ENCODE assay signal across 28 mouse cellular contexts in genomic region chr3:6757562-6757961, GRCm38 (mm10).
"Had no signal": no experiment of that assay in that cellular context is flagged by ENCODE, and none has a peak within 500 bp of the region (broad histone marks: within the 10 kb centered on the region; RNA-seq: fewer than 3 reads in every experiment).

No protein-coding gene starts in this region.

- H3K27ac ChIP-seq: embryonic facial prominence, embryonic 10.5 days; embryonic facial prominence, embryonic 12.5 days; embryonic facial prominence, embryonic 13.5 days; embryonic facial prominence, embryonic 15.5 days; forebrain, embryonic 10.5 days; forebrain, embryonic 12.5 days; forebrain, embryonic 13.5 days; forebrain, embryonic 15.5 days; gastrocnemius, adult 2 months; heart, adult 2 months; heart, embryonic 10.5 days had no signal

- H3K4me2 ChIP-seq: embryonic facial prominence, embryonic 12.5 days; embryonic facial prominence, embryonic 13.5 days; embryonic facial prominence, embryonic 15.5 days; forebrain, embryonic 12.5 days; forebrain, embryonic 13.5 days; forebrain, embryonic 15.5 days had no signal

- ATAC-seq: forebrain, embryonic 13.5 days; forebrain, embryonic 14.5 days; forebrain, embryonic 15.5 days; forebrain, embryonic 16.5 days; forebrain, postnatal 0 days had no signal

- DNase-seq: cerebellum, adult 9-10 months; cerebellum, adult 9-11 months; cerebellum, postnatal 10 days; cerebellum, postnatal 14 days; cerebellum, postnatal 25 days; cerebellum, postnatal 36 days; embryo, embryonic 11 days; forebrain, postnatal 0 days; gastrocnemius, adult 2 months; gastrocnemius, postnatal 10 days; gastrocnemius, postnatal 14 days; gastrocnemius, postnatal 25 days; gastrocnemius, postnatal 36 days; heart, adult 11 months; heart, adult 18-20 months; heart, adult 2 months had no signal

- H3K9ac ChIP-seq: embryonic facial prominence, embryonic 12.5 days; embryonic facial prominence, embryonic 13.5 days; embryonic facial prominence, embryonic 15.5 days; forebrain, embryonic 12.5 days; forebrain, embryonic 13.5 days; forebrain, embryonic 15.5 days; forebrain, postnatal 0 days had no signal

- H3K36me3 ChIP-seq: embryonic facial prominence, embryonic 10.5 days; embryonic facial prominence, embryonic 12.5 days; embryonic facial prominence, embryonic 13.5 days; embryonic facial prominence, embryonic 15.5 days; forebrain, embryonic 10.5 days; forebrain, embryonic 12.5 days; forebrain, embryonic 15.5 days; heart, embryonic 10.5 days had no signal

- H3K27me3 ChIP-seq: embryonic facial prominence, embryonic 12.5 days; embryonic facial prominence, embryonic 13.5 days; embryonic facial prominence, embryonic 15.5 days; forebrain, embryonic 12.5 days; forebrain, embryonic 13.5 days; forebrain, embryonic 15.5 days had no signal

- H3K4me1 ChIP-seq: embryonic facial prominence, embryonic 10.5 days; embryonic facial prominence, embryonic 12.5 days; embryonic facial prominence, embryonic 13.5 days; embryonic facial prominence, embryonic 15.5 days; forebrain, embryonic 10.5 days; forebrain, embryonic 12.5 days; forebrain, embryonic 13.5 days; forebrain, embryonic 15.5 days; heart, embryonic 10.5 days had no signal

- H3K4me3 ChIP-seq: embryonic facial prominence, embryonic 10.5 days; embryonic facial prominence, embryonic 12.5 days; embryonic facial prominence, embryonic 13.5 days; embryonic facial prominence, embryonic 15.5 days; erythroblast, embryonic 14.5 days; forebrain, embryonic 10.5 days; forebrain, embryonic 12.5 days; forebrain, embryonic 13.5 days; forebrain, embryonic 15.5 days; gastrocnemius, adult 2 months; heart, adult 2 months; heart, embryonic 10.5 days had no signal

- H3K9me3 ChIP-seq: embryonic facial prominence, embryonic 10.5 days; embryonic facial prominence, embryonic 12.5 days; embryonic facial prominence, embryonic 13.5 days; embryonic facial prominence, embryonic 15.5 days; forebrain, embryonic 10.5 days; forebrain, embryonic 12.5 days; forebrain, embryonic 13.5 days; forebrain, embryonic 15.5 days; heart, embryonic 10.5 days had no signal
